In genomic region chr8:26449291-26449690, GRCm38 (mm10) we compare ENCODE assay signal across 18 mouse cellular contexts.
"Had no signal": no experiment of that assay in that cellular context is flagged by ENCODE, and none has a peak within 500 bp of the region (broad histone marks: within the 10 kb centered on the region; RNA-seq: fewer than 3 reads in every experiment).

No protein-coding gene starts in this region.

- ATAC-seq: liver, postnatal 0 days; lung, postnatal 0 days; midbrain, embryonic 16.5 days had no signal

- H3K9ac ChIP-seq: liver, embryonic 15.5 days; liver, postnatal 0 days; lung, embryonic 15.5 days; midbrain, embryonic 12.5 days; neural tube, embryonic 12.5 days; stomach, embryonic 15.5 days had no signal

- H3K36me3 ChIP-seq: liver, embryonic 15.5 days; lung, embryonic 15.5 days; midbrain, embryonic 12.5 days; neural tube, embryonic 12.5 days; stomach, embryonic 15.5 days had no signal

- H3K4me3 ChIP-seq: liver, embryonic 15.5 days; lung, embryonic 15.5 days; midbrain, embryonic 12.5 days; neural tube, embryonic 12.5 days; stomach, embryonic 15.5 days had no signal

- H3K9me3 ChIP-seq: liver, embryonic 15.5 days; lung, embryonic 15.5 days; midbrain, embryonic 12.5 days; neural tube, embryonic 12.5 days; stomach, embryonic 15.5 days had no signal

- H3K27me3 ChIP-seq: liver, embryonic 15.5 days; lung, embryonic 15.5 days; midbrain, embryonic 12.5 days; neural tube, embryonic 12.5 days; stomach, embryonic 15.5 days had no signal

- DNase-seq: liver, postnatal 0 days; lung, adult 2 months; lung, postnatal 14 days; lung, postnatal 36 days; midbrain, embryonic 14.5 days; right cerebral cortex, postnatal 14 days; thymus, adult 2 months; thymus, postnatal 25 days; thymus, postnatal 4 days had no signal

- H3K27ac ChIP-seq: liver, embryonic 15.5 days; lung, embryonic 15.5 days; macrophage; midbrain, embryonic 12.5 days; neural tube, embryonic 12.5 days; stomach, embryonic 15.5 days; stomach, postnatal 0 days had no signal

- H3K4me2 ChIP-seq: liver, embryonic 15.5 days; lung, embryonic 15.5 days; midbrain, embryonic 12.5 days; neural tube, embryonic 12.5 days; stomach, embryonic 15.5 days had no signal

- H3K4me1 ChIP-seq: liver, embryonic 15.5 days; lung, embryonic 15.5 days; midbrain, embryonic 12.5 days had no signal
